Mouse (Mus musculus): ENCODE data around the gene Lsm7. TPM values are rescaled to one million over a fixed set of nuclear protein-coding genes. Genes with fewer than 3 reads are reported as not detected.

Gene Lsm7
- polyA plus RNA-seq, 1 experiment = 135 TPM

DNA sequence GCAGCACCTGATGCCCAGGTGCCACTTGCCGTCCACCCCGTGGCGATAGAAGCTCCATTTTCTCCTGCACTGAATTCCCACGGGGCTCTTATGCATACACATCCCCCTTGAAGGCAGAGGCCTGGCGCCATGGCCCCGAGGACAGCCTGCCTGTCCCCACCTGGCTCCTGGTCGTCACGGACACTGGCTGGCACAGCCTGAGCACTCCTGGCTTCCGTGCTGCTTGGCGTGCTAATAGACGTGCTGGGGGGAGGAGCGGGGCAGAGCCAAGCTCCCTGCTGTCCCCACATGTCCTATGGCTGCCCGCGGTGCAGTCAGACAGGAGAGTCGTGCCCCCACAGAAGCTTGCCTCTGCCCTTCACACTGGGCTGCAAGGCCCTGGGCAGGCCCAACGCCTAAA, 9.4 kb upstream of the Lsm7 start:
- no peak overlapping the region for H3K9ac ChIP-seq (ENCODE audit: low read depth, poor library complexity, severe bottlenecking)
- no peaks in the 10 kb centered on the region for H3K27me3 ChIP-seq (ENCODE audit: control insufficient read depth, insufficient read depth, low read length, poor library complexity, severe bottlenecking)
- H3K9me3 ChIP-seq (replicated peaks; ENCODE audit: control insufficient read depth, insufficient read depth, low read length, poor library complexity, severe bottlenecking) = no peaks in the 10 kb centered on the region
- no peaks in the 10 kb centered on the region for H3K4me1 ChIP-seq (ENCODE audit: control insufficient read depth, insufficient read depth, low read length)
- H3K36me3 ChIP-seq (ENCODE audit: control insufficient read depth, insufficient read depth, low read length, poor library complexity, severe bottlenecking) = no peaks in the 10 kb centered on the region
- no peak overlapping the region for H3K27ac ChIP-seq (ENCODE audit: insufficient read depth, low read length)
- no peak overlapping the region for H3K4me3 ChIP-seq (ENCODE audit: low read depth, low read length)
- no peak for TF ChIP-seq POLR2A (IDR thresholded peaks at IDR 0.05; ENCODE audit: insufficient read depth, low read length)
- TF ChIP-seq CTCF (IDR thresholded peaks at IDR 0.05; ENCODE audit: low read depth, low read length) = no peak
- no peak for TF ChIP-seq EP300 (IDR thresholded peaks at IDR 0.05; ENCODE audit: insufficient read depth, low read depth, low read length)

- TF ChIP-seq POLR2A (IDR thresholded peaks at IDR 0.05; ENCODE audit: insufficient read depth, low read length) = no peak
- no peak for TF ChIP-seq CTCF (IDR thresholded peaks at IDR 0.05; ENCODE audit: low read depth, low read length)
- TF ChIP-seq EP300 (IDR thresholded peaks at IDR 0.05; ENCODE audit: insufficient read depth, low read depth, low read length) = no peak
- Histone ChIP-seq H3K4me1 (ENCODE audit: control insufficient read depth, insufficient read depth, low read length) (no peaks in the 10 kb centered on the region), H3K9me3 (replicated peaks; ENCODE audit: control insufficient read depth, insufficient read depth, low read length, poor library complexity, severe bottlenecking) (no peaks in the 10 kb centered on the region), H3K9ac (ENCODE audit: low read depth, poor library complexity, severe bottlenecking) (no peak overlapping the region), H3K4me3 (ENCODE audit: low read depth, low read length) (no peak overlapping the region), H3K36me3 (ENCODE audit: control insufficient read depth, insufficient read depth, low read length, poor library complexity, severe bottlenecking) (no peaks in the 10 kb centered on the region), H3K27me3 (ENCODE audit: control insufficient read depth, insufficient read depth, low read length, poor library complexity, severe bottlenecking) (no peaks in the 10 kb centered on the region), H3K27ac (ENCODE audit: insufficient read depth, low read length) (no peak overlapping the region)
Measured at GRCm38 (mm10) chr10:80862305-80862704, 7.3 kb upstream of the Lsm7 start.

DNA sequence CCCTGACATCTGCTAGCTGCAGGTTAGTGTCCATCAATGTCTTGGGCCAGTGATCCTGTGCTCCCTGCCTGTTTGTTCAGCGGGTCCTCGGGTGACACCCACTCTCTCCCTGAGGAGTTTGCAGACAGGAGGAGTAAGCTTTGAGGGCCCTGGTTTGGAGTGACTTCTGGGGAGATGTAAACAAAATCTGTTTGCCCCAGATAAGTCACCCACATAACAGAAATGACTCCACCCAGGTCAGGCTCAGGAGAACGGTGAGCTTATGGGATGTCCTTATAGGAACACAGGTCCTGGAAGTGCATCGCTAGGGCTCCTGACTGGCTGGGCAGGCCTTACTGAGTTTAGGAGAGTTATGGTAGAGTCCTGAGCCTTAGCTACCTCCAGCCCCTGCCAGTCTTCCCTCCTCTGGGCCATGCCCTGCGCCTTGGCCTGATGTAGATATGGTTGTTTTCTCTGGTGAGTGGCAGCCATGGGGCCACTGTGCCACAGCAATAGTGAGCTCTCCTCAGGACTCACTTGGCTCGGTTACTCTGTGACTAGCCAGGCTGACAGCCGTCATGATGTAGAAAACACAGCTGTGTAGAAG, 3.4 kb upstream of the Lsm7 start:
- no peak overlapping the region for H3K4me3 ChIP-seq (ENCODE audit: low read depth, low read length)
- TF ChIP-seq EP300 (IDR thresholded peaks at IDR 0.05; ENCODE audit: insufficient read depth, low read depth, low read length) (no peak), CTCF (IDR thresholded peaks at IDR 0.05; ENCODE audit: low read depth, low read length) (no peak), POLR2A (IDR thresholded peaks at IDR 0.05; ENCODE audit: insufficient read depth, low read length) (no peak)
- no peaks in the 10 kb centered on the region for H3K36me3 ChIP-seq (ENCODE audit: control insufficient read depth, insufficient read depth, low read length, poor library complexity, severe bottlenecking)
- H3K27ac ChIP-seq (ENCODE audit: insufficient read depth, low read length) = no peak overlapping the region
- no peak overlapping the region for H3K9ac ChIP-seq (ENCODE audit: low read depth, poor library complexity, severe bottlenecking)
- H3K4me1 ChIP-seq (ENCODE audit: control insufficient read depth, insufficient read depth, low read length) = no peaks in the 10 kb centered on the region
- H3K27me3 ChIP-seq (ENCODE audit: control insufficient read depth, insufficient read depth, low read length, poor library complexity, severe bottlenecking) = no peaks in the 10 kb centered on the region
- no peaks in the 10 kb centered on the region for H3K9me3 ChIP-seq (replicated peaks; ENCODE audit: control insufficient read depth, insufficient read depth, low read length, poor library complexity, severe bottlenecking)

DNA sequence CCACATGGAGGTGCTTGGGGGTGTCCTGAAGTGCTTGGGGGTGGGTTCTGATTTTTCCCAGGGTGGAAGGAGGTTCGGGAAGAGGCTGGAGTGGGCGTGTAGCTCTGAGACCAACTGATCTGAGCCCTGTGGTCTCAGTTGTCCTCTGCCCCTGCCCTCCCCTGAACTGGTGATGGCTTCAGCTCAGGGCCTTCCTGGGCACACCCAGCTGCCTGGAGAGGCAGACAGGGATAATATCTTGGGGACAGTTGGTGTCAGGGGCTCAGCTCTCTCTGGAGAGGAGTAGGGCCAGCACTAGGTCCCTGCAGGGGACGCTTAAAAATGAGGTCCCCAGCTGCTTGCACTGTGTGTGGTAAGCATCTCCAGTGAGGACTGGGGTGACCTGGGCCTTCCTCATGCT, 2.8 kb upstream of the Lsm7 start:
- no peak overlapping the region for H3K9ac ChIP-seq (ENCODE audit: low read depth, poor library complexity, severe bottlenecking)
- TF ChIP-seq EP300 (IDR thresholded peaks at IDR 0.05; ENCODE audit: insufficient read depth, low read depth, low read length) (no peak), CTCF (IDR thresholded peaks at IDR 0.05; ENCODE audit: low read depth, low read length) (no peak), POLR2A (IDR thresholded peaks at IDR 0.05; ENCODE audit: insufficient read depth, low read length) (no peak)
- H3K4me3 ChIP-seq (ENCODE audit: low read depth, low read length) = no peak overlapping the region
- no peaks in the 10 kb centered on the region for H3K9me3 ChIP-seq (replicated peaks; ENCODE audit: control insufficient read depth, insufficient read depth, low read length, poor library complexity, severe bottlenecking)
- no peaks in the 10 kb centered on the region for H3K4me1 ChIP-seq (ENCODE audit: control insufficient read depth, insufficient read depth, low read length)
- H3K27ac ChIP-seq (ENCODE audit: insufficient read depth, low read length) = no peak overlapping the region
- H3K27me3 ChIP-seq (ENCODE audit: control insufficient read depth, insufficient read depth, low read length, poor library complexity, severe bottlenecking) = no peaks in the 10 kb centered on the region
- H3K36me3 ChIP-seq (ENCODE audit: control insufficient read depth, insufficient read depth, low read length, poor library complexity, severe bottlenecking) = 0 out of 2 replicates have a peak, but pooled peaks cover 3% of the 10 kb centered on the region

DNA sequence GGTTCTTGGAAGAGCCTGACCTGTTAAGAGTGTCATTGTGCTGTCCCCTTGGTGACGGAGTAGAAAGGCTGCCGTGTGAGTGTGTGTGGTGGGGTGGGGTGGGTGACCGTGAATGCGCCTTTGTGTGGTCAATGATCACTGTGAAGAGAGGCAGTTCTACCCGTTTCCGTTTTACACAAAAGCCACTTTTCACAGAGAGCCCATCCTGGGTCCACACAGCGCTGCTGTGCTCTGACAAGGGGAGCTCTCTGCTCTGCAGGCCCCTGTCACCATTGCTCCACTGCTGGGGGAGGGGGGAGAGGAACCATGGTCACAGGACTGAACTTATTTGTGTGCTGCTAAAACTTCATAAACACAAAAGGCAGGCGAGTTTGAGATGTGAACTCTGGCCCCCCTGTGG, 2.4 kb upstream of the Lsm7 start:
- Histone ChIP-seq H3K27me3 (ENCODE audit: control insufficient read depth, insufficient read depth, low read length, poor library complexity, severe bottlenecking) (no peaks in the 10 kb centered on the region), H3K36me3 (ENCODE audit: control insufficient read depth, insufficient read depth, low read length, poor library complexity, severe bottlenecking) (0 out of 2 replicates have a peak, but pooled peaks cover 3% of the 10 kb centered on the region), H3K4me3 (ENCODE audit: low read depth, low read length) (no peak overlapping the region), H3K4me1 (ENCODE audit: control insufficient read depth, insufficient read depth, low read length) (no peaks in the 10 kb centered on the region), H3K9me3 (replicated peaks; ENCODE audit: control insufficient read depth, insufficient read depth, low read length, poor library complexity, severe bottlenecking) (no peaks in the 10 kb centered on the region), H3K9ac (ENCODE audit: low read depth, poor library complexity, severe bottlenecking) (no peak overlapping the region), H3K27ac (ENCODE audit: insufficient read depth, low read length) (no peak overlapping the region)
- TF ChIP-seq EP300 (IDR thresholded peaks at IDR 0.05; ENCODE audit: insufficient read depth, low read depth, low read length) (no peak), POLR2A (IDR thresholded peaks at IDR 0.05; ENCODE audit: insufficient read depth, low read length) (no peak), CTCF (IDR thresholded peaks at IDR 0.05; ENCODE audit: low read depth, low read length) (no peak)

DNA sequence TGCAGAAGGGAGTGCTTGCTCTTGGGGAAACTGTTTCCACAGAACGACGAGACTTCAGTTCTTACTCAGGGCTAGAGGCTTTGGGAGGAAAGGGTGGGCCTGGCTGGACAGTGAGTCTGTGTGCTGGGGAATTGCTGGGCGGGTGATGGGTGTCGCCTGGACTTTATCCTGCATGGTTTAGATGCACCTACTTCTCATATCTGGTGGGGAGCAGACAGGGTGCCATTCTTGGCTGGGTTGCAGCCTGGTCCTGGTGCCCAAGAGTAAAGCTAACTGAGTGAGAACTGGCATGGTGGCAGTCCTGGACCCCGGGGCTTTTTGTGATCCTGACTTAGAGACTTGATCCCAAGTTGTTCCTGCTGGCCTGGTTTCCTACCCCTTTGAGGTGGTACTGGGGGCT, 1.9 kb upstream of the Lsm7 start:
- no peak overlapping the region for H3K9ac ChIP-seq (ENCODE audit: low read depth, poor library complexity, severe bottlenecking)
- H3K4me3 ChIP-seq (ENCODE audit: low read depth, low read length) = no peak overlapping the region
- H3K36me3 ChIP-seq (ENCODE audit: control insufficient read depth, insufficient read depth, low read length, poor library complexity, severe bottlenecking) = 0 out of 2 replicates have a peak, but pooled peaks cover 3% of the 10 kb centered on the region
- no peaks in the 10 kb centered on the region for H3K4me1 ChIP-seq (ENCODE audit: control insufficient read depth, insufficient read depth, low read length)
- H3K27ac ChIP-seq (ENCODE audit: insufficient read depth, low read length) = no peak overlapping the region
- no peaks in the 10 kb centered on the region for H3K9me3 ChIP-seq (replicated peaks; ENCODE audit: control insufficient read depth, insufficient read depth, low read length, poor library complexity, severe bottlenecking)
- no peak for TF ChIP-seq POLR2A (IDR thresholded peaks at IDR 0.05; ENCODE audit: insufficient read depth, low read length)
- no peak for TF ChIP-seq EP300 (IDR thresholded peaks at IDR 0.05; ENCODE audit: insufficient read depth, low read depth, low read length)
- no peak for TF ChIP-seq CTCF (IDR thresholded peaks at IDR 0.05; ENCODE audit: low read depth, low read length)
- H3K27me3 ChIP-seq (ENCODE audit: control insufficient read depth, insufficient read depth, low read length, poor library complexity, severe bottlenecking) = no peaks in the 10 kb centered on the region

All from ES-Bruce4 (cell line).